Mouse (Mus musculus) testis, adult 2 months (tissue): ENCODE data around the gene Ttll9.

Experiments used
- CTCF ChIP-seq: fragments of 200-500 bp; IDR thresholded peaks from 2 replicates; pipeline ENCODE4 v1.5.1; 2012; ENCODE audit warnings: low read depth, mild to moderate bottlenecking, inconsistent platforms, low read length, moderate library complexity; ENCODE audit not compliant: control insufficient read depth, insufficient read depth, insufficient replicate concordance
- POLR2A ChIP-seq: fragments of 200-500 bp; IDR thresholded peaks from 2 replicates; pipeline ENCODE4 v1.6.1; 2012; ENCODE audit warnings: low read depth, mild to moderate bottlenecking, inconsistent platforms, low read length, moderate library complexity; ENCODE audit not compliant: control insufficient read depth

DNA sequence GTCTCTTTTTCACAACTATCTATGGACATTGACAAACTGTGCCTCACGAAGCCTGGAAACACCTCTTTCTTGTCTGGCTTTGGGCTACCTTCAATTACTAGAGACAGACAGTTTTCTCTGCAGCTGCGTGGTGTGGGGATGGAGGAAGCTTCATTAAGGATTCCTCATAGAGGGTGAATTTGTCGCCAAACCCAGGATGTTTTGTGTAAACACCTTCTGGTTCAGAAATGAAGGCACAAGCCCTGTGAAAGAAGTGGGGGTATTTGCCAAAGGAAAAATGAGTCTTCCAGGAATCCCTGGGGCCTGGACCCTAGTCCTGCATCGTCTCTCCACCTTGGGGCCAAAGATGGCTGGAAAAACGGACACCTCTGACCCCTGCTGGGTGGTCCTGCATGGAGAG is 54.5 kb downstream of the Ttll9 start:
- TF ChIP-seq CTCF (no peak), POLR2A (no peak)
